Mouse (Mus musculus): ENCODE data around the gene Ucp3. TPM values are rescaled to one million over a fixed set of nuclear protein-coding genes. Genes with fewer than 3 reads are reported as not detected.

The Ucp3 gene
- polyA plus RNA-seq, 1 experiment: 5.0 TPM

GRCm38 (mm10) chr7:100494415-100494831 lies 21.6 kb downstream of the Ucp3 start:
- DNase-seq: no peak
- Histone ChIP-seq H3K27ac (ENCODE audit: insufficient read depth, low read depth, low read length) (peak overlapping the region; percentile 59), H3K4me1 (ENCODE audit: control insufficient read depth, insufficient read depth, low read length) (no peaks in the 10 kb centered on the region; the same call in 1 of the 2 replicates), H3K36me3 (ENCODE audit: control insufficient read depth, insufficient read depth, low read length) (no peaks in the 10 kb centered on the region), H3K27me3 (replicated peaks; ENCODE audit: control insufficient read depth, insufficient read depth, low read length) (no peaks in the 10 kb centered on the region), H3K4me3 (ENCODE audit: insufficient read depth, low read depth, low read length) (peak overlapping the region; percentile 57)
- no peak for TF ChIP-seq POLR2A (IDR thresholded peaks at IDR 0.05; ENCODE audit: low read depth, low read length)
- TF ChIP-seq CTCF (conservative IDR thresholded peaks at IDR 0.05; ENCODE audit: insufficient read depth, insufficient read length, low read depth, low read length): no peak
- WGBS: 69% methylated on average over 7 of the region's 7 CpGs

- H3K27ac ChIP-seq (ENCODE audit: insufficient read depth, low read depth, low read length): peak overlapping the region; percentile 58
- H3K4me3 ChIP-seq (ENCODE audit: insufficient read depth, low read depth, low read length): peak overlapping the region; percentile 29
- TF ChIP-seq POLR2A (IDR thresholded peaks at IDR 0.05; ENCODE audit: low read depth, low read length) (no peak), CTCF (conservative IDR thresholded peaks at IDR 0.05; ENCODE audit: insufficient read depth, insufficient read length, low read depth, low read length) (no peak)
- WGBS: 34% methylated on average over 8 of the region's 8 CpGs
- no peaks in the 10 kb centered on the region for H3K36me3 ChIP-seq (ENCODE audit: control insufficient read depth, insufficient read depth, low read length)
- no peaks in the 10 kb centered on the region; the same call in 1 of the 2 replicates for H3K4me1 ChIP-seq (ENCODE audit: control insufficient read depth, insufficient read depth, low read length)
- H3K27me3 ChIP-seq (replicated peaks; ENCODE audit: control insufficient read depth, insufficient read depth, low read length): no peaks in the 10 kb centered on the region
- DNase-seq: peak; percentile 47
These were observed 22.3 kb downstream of the Ucp3 start for GRCm38 (mm10) chr7:100495042-100495441.

- peak; percentile 73 for DNase-seq
- peak overlapping the region; percentile 29 for H3K4me3 ChIP-seq (ENCODE audit: insufficient read depth, low read depth, low read length)
- H3K27ac ChIP-seq (ENCODE audit: insufficient read depth, low read depth, low read length): peak overlapping the region; percentile 62
- H3K27me3 ChIP-seq (replicated peaks; ENCODE audit: control insufficient read depth, insufficient read depth, low read length): no peaks in the 10 kb centered on the region
- no peaks in the 10 kb centered on the region; the same call in 1 of the 2 replicates for H3K4me1 ChIP-seq (ENCODE audit: control insufficient read depth, insufficient read depth, low read length)
- 0 out of 2 replicates have a peak, but pooled peaks have one; percentile 0 for TF ChIP-seq CTCF (conservative IDR thresholded peaks at IDR 0.05; ENCODE audit: insufficient read depth, insufficient read length, low read depth, low read length)
- no peak for TF ChIP-seq POLR2A (IDR thresholded peaks at IDR 0.05; ENCODE audit: low read depth, low read length)
- WGBS: 35% methylated on average over 11 of the region's 11 CpGs
- H3K36me3 ChIP-seq (ENCODE audit: control insufficient read depth, insufficient read depth, low read length): no peaks in the 10 kb centered on the region
These were observed 22.9 kb downstream of the Ucp3 start for GRCm38 (mm10) chr7:100495581-100496251.

GRCm38 (mm10) chr7:100496371-100496770 lies 23.6 kb downstream of the Ucp3 start:
- DNase-seq: no peak
- WGBS: 65% methylated on average over 6 of the region's 6 CpGs
- H3K4me3 ChIP-seq (ENCODE audit: insufficient read depth, low read depth, low read length): peak overlapping the region; percentile 17; the same call in 1 of the 2 replicates
- H3K27ac ChIP-seq (ENCODE audit: insufficient read depth, low read depth, low read length): peak overlapping the region; percentile 62
- H3K4me1 ChIP-seq (ENCODE audit: control insufficient read depth, insufficient read depth, low read length): no peaks in the 10 kb centered on the region; the same call in 1 of the 2 replicates
- no peaks in the 10 kb centered on the region for H3K27me3 ChIP-seq (replicated peaks; ENCODE audit: control insufficient read depth, insufficient read depth, low read length)
- no peak for TF ChIP-seq POLR2A (IDR thresholded peaks at IDR 0.05; ENCODE audit: low read depth, low read length)
- no peak for TF ChIP-seq CTCF (conservative IDR thresholded peaks at IDR 0.05; ENCODE audit: insufficient read depth, insufficient read length, low read depth, low read length)
- H3K36me3 ChIP-seq (ENCODE audit: control insufficient read depth, insufficient read depth, low read length): no peaks in the 10 kb centered on the region

- no peak for TF ChIP-seq CTCF (conservative IDR thresholded peaks at IDR 0.05; ENCODE audit: insufficient read depth, insufficient read length, low read depth, low read length)
- no peak for TF ChIP-seq POLR2A (IDR thresholded peaks at IDR 0.05; ENCODE audit: low read depth, low read length)
- Histone ChIP-seq H3K4me1 (ENCODE audit: control insufficient read depth, insufficient read depth, low read length) (no peaks in the 10 kb centered on the region; the same call in 1 of the 2 replicates), H3K36me3 (ENCODE audit: control insufficient read depth, insufficient read depth, low read length) (no peaks in the 10 kb centered on the region), H3K27ac (ENCODE audit: insufficient read depth, low read depth, low read length) (no peak overlapping the region), H3K4me3 (ENCODE audit: insufficient read depth, low read depth, low read length) (no peak overlapping the region), H3K27me3 (replicated peaks; ENCODE audit: control insufficient read depth, insufficient read depth, low read length) (no peaks in the 10 kb centered on the region)
- no peak for DNase-seq
- WGBS: 98% methylated on average over 9 of the region's 9 CpGs
These were observed 24.0 kb downstream of the Ucp3 start for GRCm38 (mm10) chr7:100496791-100497190.

- Histone ChIP-seq H3K4me1 (ENCODE audit: control insufficient read depth, insufficient read depth, low read length) (no peaks in the 10 kb centered on the region; the same call in 1 of the 2 replicates), H3K36me3 (ENCODE audit: control insufficient read depth, insufficient read depth, low read length) (no peaks in the 10 kb centered on the region), H3K4me3 (ENCODE audit: insufficient read depth, low read depth, low read length) (no peak overlapping the region), H3K27ac (ENCODE audit: insufficient read depth, low read depth, low read length) (no peak overlapping the region), H3K27me3 (replicated peaks; ENCODE audit: control insufficient read depth, insufficient read depth, low read length) (no peaks in the 10 kb centered on the region)
- no peak for TF ChIP-seq POLR2A (IDR thresholded peaks at IDR 0.05; ENCODE audit: low read depth, low read length)
- TF ChIP-seq CTCF (conservative IDR thresholded peaks at IDR 0.05; ENCODE audit: insufficient read depth, insufficient read length, low read depth, low read length): no peak
- WGBS: 77% methylated on average over 4 of the region's 4 CpGs
- DNase-seq: no peak
These were observed 24.6 kb downstream of the Ucp3 start for GRCm38 (mm10) chr7:100497402-100497801.

GRCm38 (mm10) chr7:100497982-100498381 lies 25.2 kb downstream of the Ucp3 start:
- no peaks in the 10 kb centered on the region; the same call in 1 of the 2 replicates for H3K4me1 ChIP-seq (ENCODE audit: control insufficient read depth, insufficient read depth, low read length)
- TF ChIP-seq CTCF (conservative IDR thresholded peaks at IDR 0.05; ENCODE audit: insufficient read depth, insufficient read length, low read depth, low read length) (no peak), POLR2A (IDR thresholded peaks at IDR 0.05; ENCODE audit: low read depth, low read length) (no peak)
- no peaks in the 10 kb centered on the region for H3K36me3 ChIP-seq (ENCODE audit: control insufficient read depth, insufficient read depth, low read length)
- no peak overlapping the region for H3K27ac ChIP-seq (ENCODE audit: insufficient read depth, low read depth, low read length)
- WGBS: 91% methylated on average over 13 of the region's 13 CpGs
- no peak for DNase-seq
- no peak overlapping the region for H3K4me3 ChIP-seq (ENCODE audit: insufficient read depth, low read depth, low read length)
- H3K27me3 ChIP-seq (replicated peaks; ENCODE audit: control insufficient read depth, insufficient read depth, low read length): no peaks in the 10 kb centered on the region
